Mouse (Mus musculus) limb, embryonic 15.5 days (tissue): Measurements from ENCODE around the gene 4930568D16Rik. TPM values are rescaled to one million over a fixed set of nuclear protein-coding genes. Genes with fewer than 3 reads are reported as not detected.

Experiments used
- ATAC-seq: fragments of 200-750 bp; cut with Nextera tagmentation; 2 replicates; pipeline ENCODE4 v1.8.0; 2017; ENCODE audit warnings: low read depth, moderate TSS enrichment; ENCODE audit not compliant: insufficient number of reproducible peaks, low FRiP score, low TSS enrichment
- H3K27ac ChIP-seq: fragments of 300-500 bp; sonication (generic); 2 replicates; pipeline ENCODE4 v1.5.1; 2015; ENCODE audit warnings: moderate library complexity, mild to moderate bottlenecking, inconsistent platforms
- H3K27me3 ChIP-seq: fragments of 300-500 bp; sonication (generic); 2 replicates; pipeline ENCODE4 v1.6.1; 2015; ENCODE audit warnings: inconsistent platforms
- H3K36me3 ChIP-seq: fragments of 300-500 bp; sonication (generic); 2 replicates; pipeline ENCODE4 v1.6.1; 2015; ENCODE audit warnings: inconsistent platforms
- H3K4me1 ChIP-seq: fragments of 300-500 bp; sonication (generic); 2 replicates; pipeline ENCODE4 v1.6.1; 2015; ENCODE audit warnings: inconsistent platforms
- H3K4me2 ChIP-seq: fragments of 300-500 bp; sonication (generic); 2 replicates; pipeline ENCODE4 v1.6.1; 2015; ENCODE audit warnings: mild to moderate bottlenecking, inconsistent platforms
- H3K4me3 ChIP-seq: fragments of 300-500 bp; sonication (generic); 2 replicates; pipeline ENCODE4 v1.5.1; 2015; ENCODE audit warnings: mild to moderate bottlenecking, inconsistent platforms
- H3K9ac ChIP-seq: fragments of 300-500 bp; sonication (generic); 2 replicates; pipeline ENCODE4 v1.6.1; 2015; ENCODE audit warnings: inconsistent platforms
- H3K9me3 ChIP-seq: fragments of 300-500 bp; sonication (generic); 2 replicates; pipeline ENCODE4 v1.6.1; 2016; ENCODE audit warnings: inconsistent platforms
- WGBS: fragments of 180-500 bp; shearing (Covaris S2); methylation state at CpG from one replicate; pipeline ENCODE4 v1.1.7; 2015; 5-methylcytosine and 5-hydroxymethylcytosine counted together
- polyA plus RNA-seq: library from polyadenylated mRNA; unstranded; fragments of >200 nt; fragmentation: Nextera tagmentation; extraction: Ambion mirVana; gene quantifications from 2 replicates; pipeline ENCODE4 v1.2.1, GENCODE M21; 2015

The 4930568D16Rik gene
- polyA plus RNA-seq, 1 experiment from 2014 or later = not detected

- no peaks in the 10 kb centered on the region for H3K27me3 ChIP-seq
- no peak overlapping the region for H3K27ac ChIP-seq
- H3K9ac ChIP-seq = no peak overlapping the region
- peaks cover 19% of the 10 kb centered on the region for H3K4me1 ChIP-seq
- no peaks in the 10 kb centered on the region for H3K36me3 ChIP-seq
- no peak for ATAC-seq
- H3K4me3 ChIP-seq = no peak overlapping the region
- H3K9me3 ChIP-seq = no peaks in the 10 kb centered on the region
- H3K4me2 ChIP-seq = no peak overlapping the region
- WGBS = 67% methylated on average over 6 of the region's 6 CpGs
Measured at GRCm38 (mm10) chr2:35338707-35339106, 28.8 kb downstream of the 4930568D16Rik start.

- no peaks in the 10 kb centered on the region for H3K9me3 ChIP-seq
- H3K4me1 ChIP-seq = peaks cover 19% of the 10 kb centered on the region
- no peak overlapping the region for H3K4me2 ChIP-seq
- no peaks in the 10 kb centered on the region for H3K36me3 ChIP-seq
- H3K4me3 ChIP-seq = no peak overlapping the region
- no peak overlapping the region for H3K9ac ChIP-seq
- no peaks in the 10 kb centered on the region for H3K27me3 ChIP-seq
- ATAC-seq = no peak
- H3K27ac ChIP-seq = no peak overlapping the region
- 63% methylated on average over 1 of the region's 1 CpGs for WGBS
Measured at GRCm38 (mm10) chr2:35338036-35338435, 29.5 kb downstream of the 4930568D16Rik start.

- 41% methylated on average over 10 of the region's 10 CpGs for WGBS
- Histone ChIP-seq H3K9ac (no peak overlapping the region), H3K4me1 (peaks cover 19% of the 10 kb centered on the region), H3K36me3 (no peaks in the 10 kb centered on the region), H3K9me3 (no peaks in the 10 kb centered on the region), H3K4me3 (peak overlapping the region; percentile 56), H3K27ac (peak overlapping the region; percentile 79), H3K27me3 (no peaks in the 10 kb centered on the region), H3K4me2 (peak overlapping the region; percentile 93)
- ATAC-seq = no peak
Measured at GRCm38 (mm10) chr2:35337419-35337818, 30.1 kb downstream of the 4930568D16Rik start.

GRCm38 (mm10) chr2:35336388-35337280 is 30.9 kb downstream of the 4930568D16Rik start, which contains the start of gene Stom:
Stom (minus strand) TSS chr2:35336976.
- WGBS = under 1% methylated on average over 45 of the region's 45 CpGs
- Histone ChIP-seq H3K27ac (peak within 1 kb of the TSS; percentile 79), H3K36me3 (no peaks in the 10 kb centered on the region), H3K9me3 (no peaks in the 10 kb centered on the region), H3K4me2 (peak within 1 kb of the TSS; percentile 93), H3K4me3 (peak within 1 kb of the TSS; percentile 56), H3K4me1 (peaks cover 19% of the 10 kb centered on the region), H3K27me3 (no peaks in the 10 kb centered on the region), H3K9ac (peak within 1 kb of the TSS; percentile 51)
- ATAC-seq = peak; percentile 98

GRCm38 (mm10) chr2:35335620-35336019 is 31.9 kb downstream of the 4930568D16Rik start:
- Histone ChIP-seq H3K4me2 (peak overlapping the region; percentile 93), H3K4me1 (peaks cover 19% of the 10 kb centered on the region), H3K9ac (no peak overlapping the region), H3K4me3 (peak overlapping the region; percentile 56), H3K36me3 (no peaks in the 10 kb centered on the region), H3K27me3 (no peaks in the 10 kb centered on the region), H3K27ac (no peak overlapping the region), H3K9me3 (no peaks in the 10 kb centered on the region)
- no peak for ATAC-seq
- WGBS = 12% methylated on average over 7 of the region's 7 CpGs

GRCm38 (mm10) chr2:35333670-35334069 is 33.9 kb downstream of the 4930568D16Rik start:
- H3K4me1 ChIP-seq = peaks cover 19% of the 10 kb centered on the region
- H3K9me3 ChIP-seq = no peaks in the 10 kb centered on the region
- no peak overlapping the region for H3K9ac ChIP-seq
- no peaks in the 10 kb centered on the region for H3K27me3 ChIP-seq
- no peak for ATAC-seq
- no peak overlapping the region for H3K4me3 ChIP-seq
- H3K36me3 ChIP-seq = no peaks in the 10 kb centered on the region
- no peak overlapping the region for H3K4me2 ChIP-seq
- H3K27ac ChIP-seq = no peak overlapping the region

GRCm38 (mm10) chr2:35331205-35331604 is 36.3 kb downstream of the 4930568D16Rik start:
- H3K4me1 ChIP-seq = peaks cover 9% of the 10 kb centered on the region
- no peak overlapping the region for H3K4me3 ChIP-seq
- no peak overlapping the region for H3K27ac ChIP-seq
- H3K4me2 ChIP-seq = no peak overlapping the region
- 35% methylated on average over 2 of the region's 2 CpGs for WGBS
- no peaks in the 10 kb centered on the region for H3K36me3 ChIP-seq
- no peaks in the 10 kb centered on the region for H3K27me3 ChIP-seq
- no peaks in the 10 kb centered on the region for H3K9me3 ChIP-seq
- no peak for ATAC-seq
- no peak overlapping the region for H3K9ac ChIP-seq

- 81% methylated on average over 2 of the region's 2 CpGs for WGBS
- Histone ChIP-seq H3K9ac (no peak overlapping the region), H3K27me3 (no peaks in the 10 kb centered on the region), H3K4me3 (no peak overlapping the region), H3K9me3 (no peaks in the 10 kb centered on the region), H3K4me1 (no peaks in the 10 kb centered on the region), H3K36me3 (no peaks in the 10 kb centered on the region), H3K27ac (no peak overlapping the region), H3K4me2 (no peak overlapping the region)
- ATAC-seq = no peak
Measured at GRCm38 (mm10) chr2:35329061-35329460, 38.5 kb downstream of the 4930568D16Rik start.

- Histone ChIP-seq H3K36me3 (no peaks in the 10 kb centered on the region), H3K27me3 (no peaks in the 10 kb centered on the region), H3K9me3 (no peaks in the 10 kb centered on the region), H3K4me2 (no peak overlapping the region), H3K27ac (no peak overlapping the region), H3K9ac (no peak overlapping the region), H3K4me3 (no peak overlapping the region), H3K4me1 (no peaks in the 10 kb centered on the region)
- 45% methylated on average over 11 of the region's 11 CpGs for WGBS
- no peak for ATAC-seq
Measured at GRCm38 (mm10) chr2:35328064-35328792, 39.3 kb downstream of the 4930568D16Rik start.

GRCm38 (mm10) chr2:35327583-35327982 is 39.9 kb downstream of the 4930568D16Rik start:
- no peak overlapping the region for H3K4me2 ChIP-seq
- 0 out of 2 replicates have a peak, but pooled peaks cover 4% of the 10 kb centered on the region for H3K4me1 ChIP-seq
- H3K27ac ChIP-seq = no peak overlapping the region
- H3K36me3 ChIP-seq = no peaks in the 10 kb centered on the region
- H3K9me3 ChIP-seq = no peaks in the 10 kb centered on the region
- no peak overlapping the region for H3K9ac ChIP-seq
- H3K27me3 ChIP-seq = no peaks in the 10 kb centered on the region
- H3K4me3 ChIP-seq = no peak overlapping the region
- ATAC-seq = no peak
- WGBS = 66% methylated on average over 10 of the region's 10 CpGs

GRCm38 (mm10) chr2:35326931-35327330 is 40.6 kb downstream of the 4930568D16Rik start:
- H3K9ac ChIP-seq = no peak overlapping the region
- no peak for ATAC-seq
- no peak overlapping the region for H3K27ac ChIP-seq
- H3K4me2 ChIP-seq = no peak overlapping the region
- H3K36me3 ChIP-seq = no peaks in the 10 kb centered on the region
- no peaks in the 10 kb centered on the region for H3K27me3 ChIP-seq
- no peak overlapping the region for H3K4me3 ChIP-seq
- WGBS = 36% methylated on average over 1 of the region's 1 CpGs
- H3K9me3 ChIP-seq = no peaks in the 10 kb centered on the region
- H3K4me1 ChIP-seq = 0 out of 2 replicates have a peak, but pooled peaks cover 9% of the 10 kb centered on the region

- H3K36me3 ChIP-seq = no peaks in the 10 kb centered on the region
Measured at GRCm38 (mm10) chr2:35325930-35326329, 41.6 kb downstream of the 4930568D16Rik start.

More at GRCm38 (mm10) chr2:35325930-35326329, 41.6 kb downstream of the 4930568D16Rik start:
- WGBS = 68% methylated on average over 10 of the region's 10 CpGs
- Histone ChIP-seq H3K27me3 (no peaks in the 10 kb centered on the region), H3K4me1 (0 out of 2 replicates have a peak, but pooled peaks cover 9% of the 10 kb centered on the region), H3K4me3 (no peak overlapping the region), H3K4me2 (no peak overlapping the region), H3K9ac (no peak overlapping the region), H3K9me3 (no peaks in the 10 kb centered on the region), H3K27ac (no peak overlapping the region)
- no peak for ATAC-seq
